Mouse (Mus musculus): ENCODE data around the gene Olfr64. TPM values are rescaled to one million over a fixed set of nuclear protein-coding genes. Genes with fewer than 3 reads are reported as not detected.
A peak's percentile ranks its signal among the peaks of the same experiment; 100 is the strongest.

Olfr64 gene
- polyA plus RNA-seq, 1 experiment from 2014 or later = not detected

- 85% methylated on average over 3 of the region's 3 CpGs for WGBS
Observed at GRCm38 (mm10) chr7:103861531-103861930, 32.8 kb downstream of the Olfr64 start.

GRCm38 (mm10) chr7:103860855-103861254 lies 33.4 kb downstream of the Olfr64 start:
- H3K4me1 ChIP-seq (replicated peaks) = no peaks in the 10 kb centered on the region
- no peaks in the 10 kb centered on the region for H3K27me3 ChIP-seq (ENCODE audit: insufficient read depth, poor library complexity, severe bottlenecking)
- H3K9me3 ChIP-seq = no peaks in the 10 kb centered on the region
- WGBS = 67% methylated on average over 1 of the region's 1 CpGs
- DNase-seq (ENCODE audit: low spot score) = peak; percentile 4
- no peak overlapping the region for H3K27ac ChIP-seq
- H3K36me3 ChIP-seq = no peaks in the 10 kb centered on the region
- no peak overlapping the region for H3K4me3 ChIP-seq

More at GRCm38 (mm10) chr7:103861531-103861930, 32.8 kb downstream of the Olfr64 start:
- Histone ChIP-seq H3K9me3 (no peaks in the 10 kb centered on the region), H3K4me3 (no peak overlapping the region), H3K27me3 (ENCODE audit: insufficient read depth, poor library complexity, severe bottlenecking) (no peaks in the 10 kb centered on the region), H3K27ac (no peak overlapping the region), H3K4me1 (replicated peaks) (no peaks in the 10 kb centered on the region), H3K36me3 (no peaks in the 10 kb centered on the region)
- DNase-seq (ENCODE audit: low spot score) = no peak

GRCm38 (mm10) chr7:103859076-103859475 lies 35.2 kb downstream of the Olfr64 start:
- Histone ChIP-seq H3K4me3 (no peak overlapping the region), H3K27me3 (ENCODE audit: insufficient read depth, poor library complexity, severe bottlenecking) (no peaks in the 10 kb centered on the region), H3K9me3 (no peaks in the 10 kb centered on the region), H3K4me1 (replicated peaks) (no peaks in the 10 kb centered on the region), H3K36me3 (no peaks in the 10 kb centered on the region), H3K27ac (no peak overlapping the region)
- 78% methylated on average over 2 of the region's 2 CpGs for WGBS
- DNase-seq (ENCODE audit: low spot score) = no peak

GRCm38 (mm10) chr7:103854669-103855068 lies 39.6 kb downstream of the Olfr64 start:
- Histone ChIP-seq H3K4me1 (replicated peaks) (no peaks in the 10 kb centered on the region), H3K27ac (no peak overlapping the region), H3K27me3 (ENCODE audit: insufficient read depth, poor library complexity, severe bottlenecking) (no peaks in the 10 kb centered on the region), H3K9me3 (no peaks in the 10 kb centered on the region), H3K36me3 (no peaks in the 10 kb centered on the region), H3K4me3 (no peak overlapping the region)
- no peak for DNase-seq (ENCODE audit: low spot score)
- 77% methylated on average over 1 of the region's 1 CpGs for WGBS

- DNase-seq (ENCODE audit: low spot score) = no peak
- no peaks in the 10 kb centered on the region for H3K36me3 ChIP-seq
- 83% methylated on average over 2 of the region's 2 CpGs for WGBS
- H3K4me1 ChIP-seq (replicated peaks) = no peaks in the 10 kb centered on the region
- H3K27ac ChIP-seq = no peak within 1 kb of the TSS
- no peaks in the 10 kb centered on the region for H3K9me3 ChIP-seq
- H3K4me3 ChIP-seq = no peak within 1 kb of the TSS
- H3K27me3 ChIP-seq (ENCODE audit: insufficient read depth, poor library complexity, severe bottlenecking) = no peaks in the 10 kb centered on the region
Observed at GRCm38 (mm10) chr7:103853090-103853489, 41.2 kb downstream of the Olfr64 start, which contains the start of gene Hbb-y. Gene Hbb-y (minus strand): TSS chr7:103853216.

GRCm38 (mm10) chr7:103844525-103845325 lies 49.6 kb downstream of the Olfr64 start:
- Histone ChIP-seq H3K27me3 (ENCODE audit: insufficient read depth, poor library complexity, severe bottlenecking) (no peaks in the 10 kb centered on the region), H3K27ac (no peak overlapping the region), H3K4me1 (replicated peaks) (no peaks in the 10 kb centered on the region), H3K4me3 (no peak overlapping the region), H3K36me3 (no peaks in the 10 kb centered on the region), H3K9me3 (no peaks in the 10 kb centered on the region)
- DNase-seq (ENCODE audit: low spot score) = no peak
- WGBS = 42% methylated on average over 2 of the region's 2 CpGs

- H3K4me1 ChIP-seq (replicated peaks) = no peaks in the 10 kb centered on the region
- H3K36me3 ChIP-seq = no peaks in the 10 kb centered on the region
- no peak within 1 kb of the TSS for H3K4me3 ChIP-seq
- no peaks in the 10 kb centered on the region for H3K27me3 ChIP-seq (ENCODE audit: insufficient read depth, poor library complexity, severe bottlenecking)
- H3K9me3 ChIP-seq = no peaks in the 10 kb centered on the region
- no peak within 1 kb of the TSS for H3K27ac ChIP-seq
- 83% methylated on average over 2 of the region's 2 CpGs for WGBS
- no peak for DNase-seq (ENCODE audit: low spot score)
Observed at GRCm38 (mm10) chr7:103843034-103843433, 51.3 kb downstream of the Olfr64 start, which contains the start of gene Hbb-bh1. Gene Hbb-bh1 (minus strand): TSS chr7:103843164.

GRCm38 (mm10) chr7:103840268-103840667 lies 54.0 kb downstream of the Olfr64 start, which contains the start of gene Hbb-bh2:
Gene Hbb-bh2 (minus strand): TSS chr7:103840520.
- H3K27me3 ChIP-seq (ENCODE audit: insufficient read depth, poor library complexity, severe bottlenecking) = no peaks in the 10 kb centered on the region
- H3K9me3 ChIP-seq = no peaks in the 10 kb centered on the region
- DNase-seq (ENCODE audit: low spot score) = no peak
- 79% methylated on average over 3 of the region's 3 CpGs for WGBS
- no peaks in the 10 kb centered on the region for H3K36me3 ChIP-seq
- no peak within 1 kb of the TSS for H3K4me3 ChIP-seq
- no peaks in the 10 kb centered on the region for H3K4me1 ChIP-seq (replicated peaks)
- H3K27ac ChIP-seq = no peak within 1 kb of the TSS

Other genes starting within 250 kb of the Olfr64 start
- not detected in 2 replicates for gene Olfr623, start 230.8 kb downstream of the Olfr64 start, polyA plus RNA-seq (2016; fragmentation: Nextera tagmentation; extraction: Ambion mirVana)
- gene Olfr624, start 223.3 kb downstream of the Olfr64 start, polyA plus RNA-seq (2016; fragmentation: Nextera tagmentation; extraction: Ambion mirVana) = 0.03 TPM in 1 of 2 replicates, not detected in the other
- not detected in 2 replicates for gene Olfr625-ps1, start 211.8 kb downstream of the Olfr64 start, polyA plus RNA-seq (2016; fragmentation: Nextera tagmentation; extraction: Ambion mirVana)
- not detected in 2 replicates for gene Olfr243, start 179.8 kb downstream of the Olfr64 start, polyA plus RNA-seq (2016; fragmentation: Nextera tagmentation; extraction: Ambion mirVana)
- not detected in 2 replicates for gene Olfr628, start 164.1 kb downstream of the Olfr64 start, polyA plus RNA-seq (2016; fragmentation: Nextera tagmentation; extraction: Ambion mirVana)
- not detected in 2 replicates for gene Olfr629, start 149.5 kb downstream of the Olfr64 start, polyA plus RNA-seq (2016; fragmentation: Nextera tagmentation; extraction: Ambion mirVana)
- gene Olfr630, start 137.2 kb downstream of the Olfr64 start, polyA plus RNA-seq (2016; fragmentation: Nextera tagmentation; extraction: Ambion mirVana) = not detected in 2 replicates
- not detected in 2 replicates for gene Olfr69, start 122.9 kb downstream of the Olfr64 start, polyA plus RNA-seq (2016; fragmentation: Nextera tagmentation; extraction: Ambion mirVana)
- not detected in 2 replicates for gene Olfr68, start 114.8 kb downstream of the Olfr64 start, polyA plus RNA-seq (2016; fragmentation: Nextera tagmentation; extraction: Ambion mirVana)
- gene Olfr67, start 102.7 kb downstream of the Olfr64 start, polyA plus RNA-seq (2016; fragmentation: Nextera tagmentation; extraction: Ambion mirVana) = not detected in 2 replicates
- 187 and 377 TPM in 2 replicates for gene Hbb-bt, start 80.5 kb downstream of the Olfr64 start, polyA plus RNA-seq (2016; fragmentation: Nextera tagmentation; extraction: Ambion mirVana)
- 78.1 and 116 TPM in 2 replicates for gene Hbb-bs, start 66.4 kb downstream of the Olfr64 start, polyA plus RNA-seq (2016; fragmentation: Nextera tagmentation; extraction: Ambion mirVana)
- 0.63 TPM in 1 of 2 replicates, not detected in the other for gene Hbb-bh2, start 54.0 kb downstream of the Olfr64 start, polyA plus RNA-seq (2016; fragmentation: Nextera tagmentation; extraction: Ambion mirVana)
- 3,568 and 4,570 TPM in 2 replicates for gene Hbb-bh1, start 51.3 kb downstream of the Olfr64 start, polyA plus RNA-seq (2016; fragmentation: Nextera tagmentation; extraction: Ambion mirVana)
- 8,684 and 9,134 TPM in 2 replicates for gene Hbb-y, start 41.3 kb downstream of the Olfr64 start, polyA plus RNA-seq (2016; fragmentation: Nextera tagmentation; extraction: Ambion mirVana)
- gene Olfr66, start 8.2 kb downstream of the Olfr64 start, polyA plus RNA-seq (2016; fragmentation: Nextera tagmentation; extraction: Ambion mirVana) = not detected in 2 replicates
- gene Olfr65, start 9.0 kb upstream of the Olfr64 start, polyA plus RNA-seq (2016; fragmentation: Nextera tagmentation; extraction: Ambion mirVana) = not detected in 2 replicates
- not detected in 2 replicates for gene Olfr631, start 34.3 kb upstream of the Olfr64 start, polyA plus RNA-seq (2016; fragmentation: Nextera tagmentation; extraction: Ambion mirVana)
- gene Olfr632, start 39.9 kb upstream of the Olfr64 start, polyA plus RNA-seq (2016; fragmentation: Nextera tagmentation; extraction: Ambion mirVana) = not detected in 2 replicates
- not detected in 2 replicates for gene Olfr633, start 50.0 kb upstream of the Olfr64 start, polyA plus RNA-seq (2016; fragmentation: Nextera tagmentation; extraction: Ambion mirVana)
- gene Olfr635, start 76.7 kb upstream of the Olfr64 start, polyA plus RNA-seq (2016; fragmentation: Nextera tagmentation; extraction: Ambion mirVana) = 0.03 TPM in 1 of 2 replicates, not detected in the other
- gene Olfr638, start 104.3 kb upstream of the Olfr64 start, polyA plus RNA-seq (2016; fragmentation: Nextera tagmentation; extraction: Ambion mirVana) = not detected in 2 replicates
- 0.02 TPM in 1 of 2 replicates, not detected in the other for gene Olfr639, start 122.8 kb upstream of the Olfr64 start, polyA plus RNA-seq (2016; fragmentation: Nextera tagmentation; extraction: Ambion mirVana)
- not detected in 2 replicates for gene Olfr640, start 131.1 kb upstream of the Olfr64 start, polyA plus RNA-seq (2016; fragmentation: Nextera tagmentation; extraction: Ambion mirVana)
- gene Olfr641, start 141.0 kb upstream of the Olfr64 start, polyA plus RNA-seq (2016; fragmentation: Nextera tagmentation; extraction: Ambion mirVana) = not detected in 2 replicates
- not detected in 2 replicates for gene Olfr642, start 158.2 kb upstream of the Olfr64 start, polyA plus RNA-seq (2016; fragmentation: Nextera tagmentation; extraction: Ambion mirVana)
- not detected in 2 replicates for gene 4930516K23Rik, start 167.0 kb upstream of the Olfr64 start, polyA plus RNA-seq (2016; fragmentation: Nextera tagmentation; extraction: Ambion mirVana)
- not detected in 2 replicates for gene Olfr644, start 177.4 kb upstream of the Olfr64 start, polyA plus RNA-seq (2016; fragmentation: Nextera tagmentation; extraction: Ambion mirVana)
- gene Olfr645, start 191.0 kb upstream of the Olfr64 start, polyA plus RNA-seq (2016; fragmentation: Nextera tagmentation; extraction: Ambion mirVana) = not detected in 2 replicates
- gene Olfr646, start 210.4 kb upstream of the Olfr64 start, polyA plus RNA-seq (2016; fragmentation: Nextera tagmentation; extraction: Ambion mirVana) = not detected in 2 replicates
- not detected in 2 replicates for gene Ubqln5, start 235.3 kb upstream of the Olfr64 start, polyA plus RNA-seq (2016; fragmentation: Nextera tagmentation; extraction: Ambion mirVana)
- gene Olfr643, start 242.9 kb upstream of the Olfr64 start, polyA plus RNA-seq (2016; fragmentation: Nextera tagmentation; extraction: Ambion mirVana) = not detected in 2 replicates
- gene Ubqln3, start 248.8 kb upstream of the Olfr64 start, polyA plus RNA-seq (2016; fragmentation: Nextera tagmentation; extraction: Ambion mirVana) = not detected in 2 replicates

Measured in hindbrain, embryonic 10.5 days (tissue).